Mouse (Mus musculus) left cerebral cortex, postnatal 36 days (tissue): ENCODE measurements around the gene Ralgapa1. TPM values are rescaled to one million over a fixed set of nuclear protein-coding genes. Genes with fewer than 3 reads are reported as not detected.
"Not testable (repeated sequence)": the region's sequence is repeated elsewhere in the genome, so short reads cannot be mapped to it uniquely, and the experiment has no call there.

Source experiments
- DNase-seq, 2 experiments: peaks; one replicate each; pipeline ENCODE4 v3.0.0; 2021 to 2022; ENCODE audit warnings: low spot score in 2 of 2, mixed read lengths in 1 of 2
- intact Hi-C: fragments of 180-260 bp; cut with DNase I; formaldehyde crosslinking; loops from one replicate; pipeline ENCODE4 v1.15.1; 2025
- total RNA-seq, 2 experiments: library from RNA; stranded (reverse); gene quantifications; 2 replicates each; pipeline ENCODE4 v1.2.3; 2021

Gene Ralgapa1
- total RNA-seq, 2 experiments from 2014 or later, result 102 to 132 TPM

- no peak for DNase-seq
- intact Hi-C loops, result no loop called here
These were observed 200.6 kb downstream of the Ralgapa1 start for GRCm38 (mm10) chr12:55620321-55620720.

- intact Hi-C loops, result no loop called here
These were observed 210.2 kb downstream of the Ralgapa1 start for GRCm38 (mm10) chr12:55610812-55611211.

GRCm38 (mm10) chr12:55607902-55608301, 213.1 kb downstream of the Ralgapa1 start:
- no peak for DNase-seq
- intact Hi-C loops, result no loop called here

More at GRCm38 (mm10) chr12:55610812-55611211, 210.2 kb downstream of the Ralgapa1 start:
- DNase-seq, result no peak

GRCm38 (mm10) chr12:55604411-55604810, 216.6 kb downstream of the Ralgapa1 start:
- no peak for DNase-seq
- intact Hi-C loops, result no loop called here

- intact Hi-C loops, result no loop called here
These were observed 220.4 kb downstream of the Ralgapa1 start for GRCm38 (mm10) chr12:55600503-55600994.

GRCm38 (mm10) chr12:55599639-55600502, 221.1 kb downstream of the Ralgapa1 start:
- intact Hi-C loops, result no loop called here

More at GRCm38 (mm10) chr12:55600503-55600994, 220.4 kb downstream of the Ralgapa1 start:
- no peak for DNase-seq

GRCm38 (mm10) chr12:55598887-55599561, 221.9 kb downstream of the Ralgapa1 start, which contains the start of gene Insm2:
Gene Insm2 (plus strand): TSS chr12:55599427.
- intact Hi-C loops, result no loop called here
- DNase-seq, result peak; percentile 11 to 17

More at GRCm38 (mm10) chr12:55599639-55600502, 221.1 kb downstream of the Ralgapa1 start:
- peak; percentile 25 to 40 for DNase-seq

GRCm38 (mm10) chr12:55598537-55598886, 222.5 kb downstream of the Ralgapa1 start:
- DNase-seq, result no peak
- intact Hi-C loops, result no loop called here

GRCm38 (mm10) chr12:55586936-55587335, 234.0 kb downstream of the Ralgapa1 start:
- DNase-seq, intact Hi-C loops: not testable (repeated sequence)

- intact Hi-C loops, result no loop called here
- no peak for DNase-seq
These were observed 247.2 kb downstream of the Ralgapa1 start for GRCm38 (mm10) chr12:55573794-55574193.

- intact Hi-C loops, result no loop called here
- no peak for DNase-seq
These were observed 247.9 kb downstream of the Ralgapa1 start for GRCm38 (mm10) chr12:55573089-55573488.

GRCm38 (mm10) chr12:55571661-55572060, 249.3 kb downstream of the Ralgapa1 start:
- intact Hi-C loops, result no loop called here
- DNase-seq, result no peak

- intact Hi-C loops, result no loop called here
- DNase-seq, result no peak
These were observed 249.8 kb downstream of the Ralgapa1 start for GRCm38 (mm10) chr12:55571181-55571580.

GRCm38 (mm10) chr12:55570646-55571045, 250.3 kb downstream of the Ralgapa1 start:
- intact Hi-C loops, result no loop called here
- DNase-seq, result no peak

- intact Hi-C loops, result no loop called here
- DNase-seq, result no peak
These were observed 251.3 kb downstream of the Ralgapa1 start for GRCm38 (mm10) chr12:55569676-55570075.

- DNase-seq, result no peak
- intact Hi-C loops, result no loop called here
These were observed 252.5 kb downstream of the Ralgapa1 start for GRCm38 (mm10) chr12:55568466-55568865.

- intact Hi-C loops, result no loop called here
- DNase-seq, result no peak
These were observed 254.1 kb downstream of the Ralgapa1 start for GRCm38 (mm10) chr12:55566837-55567236.

GRCm38 (mm10) chr12:55565867-55566266, 255.1 kb downstream of the Ralgapa1 start:
- intact Hi-C loops, result no loop called here
- no peak for DNase-seq

- intact Hi-C loops, result no loop called here
- no peak for DNase-seq
These were observed 255.8 kb downstream of the Ralgapa1 start, which contains the start of gene Aldoart2 for GRCm38 (mm10) chr12:55565206-55565605. Gene Aldoart2 (plus strand): TSS chr12:55565239.

- intact Hi-C loops, result no loop called here
- no peak for DNase-seq
These were observed 256.6 kb downstream of the Ralgapa1 start for GRCm38 (mm10) chr12:55564187-55564963.
